Mouse (Mus musculus) left cerebral cortex, adult 2 months (tissue): Measurements from ENCODE around the gene Nmur2. TPM values are rescaled to one million over a fixed set of nuclear protein-coding genes. Genes with fewer than 3 reads are reported as not detected.

Source experiments
- DNase-seq, 2 experiments: peaks; one replicate each; pipeline ENCODE4 v3.0.0; 2021 to 2022; ENCODE audit warnings: low spot score in 2 of 2, mixed read lengths in 1 of 2; ENCODE audit errors: extremely low spot score in 1 of 2
- H3K27ac ChIP-seq: fragments of 200-600 bp; 2 replicates; pipeline ENCODE4 v1.8.1; 2022
- H3K4me3 ChIP-seq: fragments of 200-600 bp; 2 replicates; pipeline ENCODE4 v1.8.1; 2022
- CTCF ChIP-seq: fragments of 200-600 bp; IDR thresholded peaks from 2 replicates; pipeline ENCODE4 v1.8.1; 2022; ENCODE audit warnings: antibody characterized with exemption, mild to moderate bottlenecking, moderate library complexity
- intact Hi-C: fragments of 180-260 bp; cut with DNase I; formaldehyde crosslinking; loops from one replicate; pipeline ENCODE4 v1.15.1; 2025
- long read RNA-seq, 2 experiments: library from polyadenylated mRNA; stranded (forward); transcript quantifications; one replicate each; pipeline ENCODE4 v2.0.0; 2021; ENCODE audit warnings: borderline mapping rate in 2 of 2
- total RNA-seq, 2 experiments: library from RNA; stranded (reverse); gene quantifications; 2 replicates each; pipeline ENCODE4 v1.2.3; 2021

Nmur2 gene
- under 1 TPM; 0.14 TPM for total RNA-seq
- long read RNA-seq, experiment 1, partial matches to known transcripts = 0 of 1 reads
- long read RNA-seq, experiment 1, other reads (novel, unspliced or antisense) = 0 of 1 reads
- long read RNA-seq, experiment 2 = 0 reads

DNA sequence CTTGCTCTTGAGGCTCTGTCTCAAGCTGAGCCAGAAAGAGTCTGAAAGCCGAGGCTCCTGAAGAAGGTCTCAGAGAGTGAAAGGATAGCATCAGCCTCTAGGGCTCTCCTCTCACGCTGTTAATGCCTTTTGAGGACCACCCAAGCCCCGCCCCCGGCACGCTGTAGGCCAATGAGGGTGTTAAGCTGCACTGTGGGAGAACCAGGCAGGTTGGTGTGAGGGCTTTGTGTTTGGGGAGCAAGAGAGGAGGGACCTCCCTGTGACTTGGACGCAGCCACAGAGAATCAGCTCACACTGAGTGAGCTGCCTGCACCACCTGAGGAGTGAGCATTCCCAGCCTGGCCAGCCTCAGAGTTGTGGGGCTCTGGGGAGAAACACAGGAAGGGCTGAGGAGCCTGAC is at the start of gene Nmur2:
Gene Nmur2, minus strand, starts transcription at position 94 of the 400 bp plus-strand sequence.
- DNase-seq = no peak
- intact Hi-C loops = no loop called here
- H3K27ac ChIP-seq = no peak within 1 kb of the TSS
- H3K4me3 ChIP-seq = no peak within 1 kb of the TSS
- TF ChIP-seq CTCF = no peak

DNA sequence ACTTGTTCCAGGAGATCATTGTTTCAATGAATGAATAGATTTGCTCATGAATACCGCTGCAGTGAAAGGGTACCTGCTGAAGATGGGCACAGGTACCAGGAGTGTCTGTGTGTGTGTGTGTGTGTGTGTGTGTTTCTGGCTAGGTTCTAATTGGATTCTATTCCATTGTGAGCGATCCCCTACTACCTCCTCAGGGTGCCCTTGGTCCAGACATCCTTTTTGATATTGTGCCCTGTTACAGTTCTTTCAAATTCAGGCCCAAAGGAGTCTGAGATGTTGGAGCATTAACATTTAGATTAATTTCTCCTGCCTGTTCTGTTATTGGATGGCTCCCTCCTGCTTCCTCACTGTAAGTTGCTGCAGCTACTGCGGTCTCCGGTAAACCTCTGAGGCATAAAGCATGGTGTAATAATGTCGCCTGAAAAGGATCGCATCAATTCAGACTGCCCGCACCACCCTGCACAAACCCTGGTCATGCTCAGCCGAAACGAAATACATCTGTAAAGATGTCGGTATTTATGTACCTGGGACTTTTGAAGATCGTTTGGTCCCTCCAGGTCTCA is 48.4 kb upstream of the Nmur2 start:
- Histone ChIP-seq H3K4me3 (no peak overlapping the region), H3K27ac (no peak overlapping the region)
- intact Hi-C loops = no loop called here
- no peak for TF ChIP-seq CTCF
- no peak for DNase-seq

DNA sequence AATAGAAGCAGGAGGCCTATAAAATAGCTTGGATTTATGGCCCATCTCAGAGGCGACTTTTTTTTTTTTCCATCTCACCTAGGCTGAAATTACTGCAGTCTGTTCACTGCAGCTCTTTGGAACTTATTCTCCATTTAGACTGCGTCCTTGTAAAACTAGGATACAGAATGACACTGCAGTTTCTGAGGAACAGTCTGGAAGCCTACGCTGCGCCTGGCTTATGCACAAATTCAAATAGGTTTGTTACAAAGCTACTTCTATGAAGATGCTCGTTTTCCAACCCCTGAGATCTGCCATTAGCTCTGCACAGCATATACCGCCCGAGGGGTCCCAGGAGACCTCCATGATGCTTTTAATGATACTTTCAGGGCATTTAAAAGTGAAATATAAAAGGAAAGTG is 31.3 kb upstream of the Nmur2 start:
- DNase-seq = peak; percentile 12 to 52
- intact Hi-C loops = no loop called here
- Histone ChIP-seq H3K4me3 (no peak overlapping the region), H3K27ac (peak overlapping the region; percentile 91)
- TF ChIP-seq CTCF = no peak

DNA sequence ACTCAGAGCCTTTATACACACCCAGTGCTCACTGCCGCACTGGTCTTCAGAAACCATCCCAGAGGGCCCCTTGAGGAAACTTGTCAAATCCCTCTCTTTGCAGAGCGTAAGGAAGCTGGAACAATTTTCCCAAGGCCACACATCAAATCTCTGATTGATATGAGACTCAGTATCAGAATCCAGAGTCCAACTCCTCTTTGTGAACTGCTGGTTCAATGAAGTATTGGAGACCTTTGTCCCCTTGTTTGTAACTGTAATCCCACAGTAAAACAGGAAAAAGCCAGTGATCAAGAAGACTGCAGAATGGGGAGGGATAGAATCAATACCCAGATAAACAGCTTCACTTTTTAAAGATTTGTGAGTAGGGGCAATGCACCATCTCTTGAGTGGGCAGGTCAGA is 28.8 kb upstream of the Nmur2 start:
- intact Hi-C loops = no loop called here
- no peak for TF ChIP-seq CTCF
- no peak overlapping the region for H3K27ac ChIP-seq
- H3K4me3 ChIP-seq = no peak overlapping the region
- DNase-seq = no peak

DNA sequence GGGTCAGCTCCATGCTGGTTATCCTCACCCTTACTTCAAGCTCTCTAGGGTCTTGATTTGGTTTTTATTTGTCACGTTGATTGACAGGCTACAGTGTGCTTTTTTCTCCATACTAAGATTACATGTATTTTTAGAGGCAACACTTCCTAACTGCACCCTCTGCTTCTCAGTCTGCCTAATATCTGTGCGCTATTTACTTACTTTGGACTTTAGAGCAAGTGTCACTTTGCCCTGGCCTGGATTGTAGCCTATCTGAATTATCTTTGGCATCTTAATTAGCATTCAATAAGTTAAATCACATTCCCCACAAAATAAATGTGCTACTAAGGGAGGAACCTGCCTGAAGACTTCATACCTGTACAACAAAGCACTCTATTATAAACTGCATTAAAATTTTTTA is 24.3 kb upstream of the Nmur2 start:
- H3K4me3 ChIP-seq = no peak overlapping the region
- H3K27ac ChIP-seq = no peak overlapping the region
- no peak for DNase-seq
- intact Hi-C loops = no loop called here
- TF ChIP-seq CTCF = no peak

DNA sequence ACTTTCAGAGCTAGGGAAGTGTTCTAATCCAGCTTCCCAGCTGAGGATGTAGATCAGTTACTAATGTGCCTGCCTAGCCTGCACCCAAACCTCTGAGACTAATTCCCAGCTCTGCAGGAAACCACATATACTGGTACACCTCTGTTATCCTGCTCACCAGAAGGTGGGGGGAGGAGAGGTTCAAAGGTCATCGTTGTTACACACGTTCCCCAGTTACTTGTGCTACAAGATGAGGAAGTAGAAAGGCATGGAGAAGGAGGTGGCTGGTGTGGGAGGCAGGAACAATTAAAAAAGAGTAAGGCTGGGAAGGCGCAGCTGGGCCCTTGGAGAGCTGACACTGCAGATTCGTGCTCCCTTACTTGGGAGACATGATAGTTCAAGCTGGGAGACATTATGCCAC is 23.8 kb upstream of the Nmur2 start:
- intact Hi-C loops = no loop called here
- Histone ChIP-seq H3K4me3 (no peak overlapping the region), H3K27ac (no peak overlapping the region)
- TF ChIP-seq CTCF = no peak
- DNase-seq = no peak

DNA sequence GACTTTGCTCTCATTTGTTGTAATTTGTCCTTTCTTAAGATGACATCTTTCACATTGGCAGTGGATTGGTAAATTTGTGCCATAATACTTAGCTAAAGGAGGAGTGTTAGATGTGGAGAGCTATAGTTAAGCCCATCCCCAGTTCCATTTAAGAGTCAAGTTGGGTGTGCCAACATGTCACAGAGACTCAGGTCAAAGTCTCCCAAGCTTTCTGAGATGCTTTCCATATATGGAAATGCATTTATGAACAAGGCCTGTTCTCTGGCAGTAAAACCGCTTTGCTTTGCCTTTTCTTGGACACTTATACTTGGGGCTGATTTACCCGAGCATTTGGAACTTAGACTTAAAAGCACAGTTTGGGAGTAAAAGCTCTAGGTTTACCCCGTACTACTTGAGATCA is 18.4 kb upstream of the Nmur2 start:
- intact Hi-C loops = no loop called here
- TF ChIP-seq CTCF = no peak
- DNase-seq = no peak
- no peak overlapping the region for H3K4me3 ChIP-seq
- H3K27ac ChIP-seq = no peak overlapping the region

DNA sequence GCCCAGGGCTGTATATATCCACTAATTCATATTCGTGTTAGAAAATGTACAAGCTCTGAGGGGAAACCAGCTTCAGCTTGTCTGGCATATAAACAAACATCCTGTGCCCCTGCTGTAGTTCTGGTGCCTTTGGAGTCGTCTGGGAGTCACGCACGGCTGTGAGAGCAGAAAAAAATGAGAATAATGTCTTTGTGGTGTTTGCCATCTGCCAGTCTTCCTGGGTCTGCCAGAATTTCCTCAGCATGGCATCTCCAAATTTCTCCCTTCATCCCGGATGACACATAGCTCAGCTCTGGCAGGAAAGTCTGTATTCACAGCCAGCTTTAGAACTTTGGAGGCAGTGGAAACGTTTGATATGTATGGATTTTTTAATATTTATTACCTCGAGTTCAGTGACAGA is 13.6 kb upstream of the Nmur2 start:
- no peak for TF ChIP-seq CTCF
- no peak overlapping the region for H3K27ac ChIP-seq
- no peak overlapping the region for H3K4me3 ChIP-seq
- intact Hi-C loops = no loop called here
- no peak for DNase-seq

DNA sequence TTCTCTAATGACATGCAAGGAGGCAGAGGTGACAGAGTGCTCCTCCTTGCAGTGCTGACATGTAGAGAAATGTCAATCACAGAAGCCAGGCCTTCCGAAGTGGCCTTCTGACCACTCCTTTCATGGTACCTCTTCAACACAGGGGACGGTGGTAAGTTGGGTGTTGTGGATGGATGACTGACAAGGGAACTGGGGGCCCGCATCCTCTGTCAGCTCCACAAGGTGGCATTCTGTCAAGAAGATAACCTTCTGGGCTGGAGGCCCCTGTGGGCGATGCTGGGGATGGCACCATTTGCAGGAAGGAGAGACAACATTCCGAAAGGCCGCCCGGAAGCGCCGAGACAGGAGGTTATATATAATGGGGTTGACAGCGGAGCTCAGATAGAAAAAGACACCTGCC is 14.0 kb downstream of the Nmur2 start:
- TF ChIP-seq CTCF = no peak
- DNase-seq = no peak
- intact Hi-C loops = no loop called here
- Histone ChIP-seq H3K27ac (no peak overlapping the region), H3K4me3 (no peak overlapping the region)

DNA sequence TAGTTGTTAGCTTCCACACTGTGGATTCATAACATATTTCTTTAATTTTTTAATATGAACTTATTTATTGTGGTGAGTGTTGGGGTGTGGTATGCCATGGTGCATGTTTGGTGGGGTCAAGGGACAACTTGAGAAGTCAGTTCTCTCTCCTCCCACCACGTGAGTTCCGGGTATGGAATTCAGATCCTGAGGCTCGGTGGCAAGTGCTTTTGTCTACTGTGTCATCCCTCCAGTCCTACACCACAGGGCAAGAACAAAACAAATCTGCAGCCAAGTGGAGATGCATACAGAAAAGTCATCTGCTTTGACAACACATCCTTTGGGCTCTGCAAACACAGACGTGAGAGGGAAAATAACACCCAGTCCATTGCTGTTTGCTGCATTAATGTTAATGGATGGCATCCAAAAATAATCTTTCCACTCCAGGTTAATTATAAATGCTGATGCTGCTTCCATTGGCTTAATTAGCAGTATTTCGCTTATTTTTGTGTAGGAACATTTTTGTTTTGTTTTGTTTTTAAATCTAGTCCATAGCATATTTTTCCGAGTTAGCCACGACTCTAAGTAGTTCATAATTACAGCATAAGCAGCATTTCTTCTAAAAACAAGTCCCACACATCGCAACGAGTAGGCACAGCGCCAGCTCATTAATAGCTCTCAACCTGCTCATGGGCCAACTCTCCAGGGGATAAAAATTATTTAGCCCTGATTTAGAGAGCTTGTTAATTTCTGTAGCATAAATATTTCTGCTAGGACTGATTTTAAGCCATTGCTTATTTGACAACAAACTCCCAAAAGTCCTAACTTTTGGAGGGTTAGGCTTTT is 14.9 kb downstream of the Nmur2 start:
- no peak for TF ChIP-seq CTCF
- DNase-seq = peak in 1 of 2 experiments; percentile 27
- no peak overlapping the region for H3K27ac ChIP-seq
- intact Hi-C loops = no loop called here
- H3K4me3 ChIP-seq = no peak overlapping the region

DNA sequence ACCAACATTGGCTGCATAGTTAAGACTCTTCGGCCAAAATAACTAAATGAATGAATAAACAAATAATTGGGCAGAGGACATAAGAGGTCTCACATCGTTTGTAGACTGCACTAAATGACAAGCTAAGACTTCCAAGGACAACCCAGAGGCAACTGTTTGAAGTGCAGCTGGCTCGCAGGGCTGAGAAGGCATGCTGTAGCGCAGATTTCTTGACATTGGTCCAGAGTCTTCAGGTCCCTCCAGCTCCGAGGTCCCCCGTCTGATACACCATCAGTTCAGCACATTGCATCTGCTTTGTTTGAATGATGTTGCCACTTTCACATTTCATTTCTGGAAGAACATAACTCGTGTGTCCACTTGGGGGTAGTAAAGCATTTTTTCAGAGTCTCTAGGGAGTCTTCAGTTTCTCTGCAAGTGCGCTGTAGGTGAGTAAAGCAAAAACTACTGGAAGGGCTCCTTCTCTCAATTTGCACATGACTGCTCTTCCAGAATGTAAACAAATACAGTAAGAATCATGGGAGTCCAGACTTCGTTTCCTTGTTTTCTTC is 27.2 kb downstream of the Nmur2 start:
- H3K27ac ChIP-seq = no peak overlapping the region
- no peak for DNase-seq
- TF ChIP-seq CTCF = peak; percentile 62
- H3K4me3 ChIP-seq = no peak overlapping the region
- intact Hi-C loops = loop anchor here (1.0 kb wide), 1 partner anchor 92 kb away; no protein-coding TSS in a partner anchor

DNA sequence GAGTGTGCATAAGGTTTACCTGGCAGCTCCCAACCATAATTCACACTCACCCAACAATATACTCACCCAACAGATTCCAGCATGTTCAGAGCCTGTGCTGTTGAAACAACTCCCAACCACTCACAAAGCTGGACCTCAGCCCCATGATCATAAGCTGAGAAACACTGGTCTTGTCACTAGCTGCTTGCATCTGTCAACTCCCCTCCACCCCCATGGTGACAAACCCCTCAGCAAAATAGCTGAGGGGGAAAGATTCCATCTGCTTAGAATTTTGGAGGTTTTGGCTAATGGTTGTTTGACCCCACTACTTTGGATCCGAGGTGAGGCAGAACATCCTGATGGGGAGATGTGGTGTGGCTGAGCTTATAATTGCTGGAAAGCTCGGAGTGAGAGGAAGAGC is 28.4 kb downstream of the Nmur2 start:
- Histone ChIP-seq H3K27ac (no peak overlapping the region), H3K4me3 (no peak overlapping the region)
- TF ChIP-seq CTCF = no peak
- intact Hi-C loops = no loop called here
- DNase-seq = no peak
